Mouse (Mus musculus) urinary bladder, postnatal 25 days (tissue): ENCODE measurements at regions not wholly inside any gene's neighbourhood (a gene's known extent, or its start where the extent isn't known, plus 50 kb on each side); places are given as distances from the start of the nearest gene placed in this dataset.

Experiments used
- DNase-seq: peaks from one replicate; pipeline ENCODE4 v3.0.0; 2022; ENCODE audit warnings: low spot score

DNA sequence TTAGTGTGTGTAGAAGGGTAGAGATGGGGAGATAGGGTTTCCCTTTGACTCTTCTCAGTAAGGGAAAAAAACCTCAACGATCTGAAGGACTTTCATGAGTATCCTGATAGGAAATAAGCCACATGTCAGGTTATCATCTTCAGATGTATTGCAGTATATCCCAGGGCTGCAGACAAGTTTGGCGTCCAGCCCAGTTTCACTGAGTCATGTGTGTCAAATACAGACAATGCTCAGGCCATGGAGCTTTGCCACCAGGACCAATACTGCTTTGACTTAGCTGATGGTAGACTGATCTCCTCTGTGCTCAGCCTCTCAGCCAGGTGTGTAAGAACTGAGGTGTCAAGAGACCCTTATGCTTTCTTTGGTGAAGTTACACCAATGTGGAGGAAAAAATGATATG lies 62.9 kb downstream of the Cst10 start:
- no peak for DNase-seq

DNA sequence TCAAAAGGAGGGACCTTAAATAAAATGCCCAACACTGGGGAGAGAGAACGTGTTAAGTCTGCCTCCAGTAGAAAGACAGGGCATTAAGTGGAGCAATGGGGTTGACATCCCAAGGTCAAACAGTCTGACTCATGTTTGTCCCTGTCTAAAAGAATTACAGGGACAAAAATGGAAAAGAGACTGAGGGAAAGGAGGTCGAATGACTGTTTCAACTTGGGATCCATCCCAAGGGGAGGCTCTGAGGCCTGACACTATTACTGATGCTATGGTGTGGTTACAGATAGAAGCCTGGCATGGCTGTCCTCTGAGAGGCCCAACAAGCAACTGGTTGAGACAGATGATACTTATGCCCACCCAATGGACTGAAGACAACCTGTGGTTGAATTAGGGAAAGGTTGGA lies 67.6 kb downstream of the Cst10 start:
- DNase-seq, result no peak

DNA sequence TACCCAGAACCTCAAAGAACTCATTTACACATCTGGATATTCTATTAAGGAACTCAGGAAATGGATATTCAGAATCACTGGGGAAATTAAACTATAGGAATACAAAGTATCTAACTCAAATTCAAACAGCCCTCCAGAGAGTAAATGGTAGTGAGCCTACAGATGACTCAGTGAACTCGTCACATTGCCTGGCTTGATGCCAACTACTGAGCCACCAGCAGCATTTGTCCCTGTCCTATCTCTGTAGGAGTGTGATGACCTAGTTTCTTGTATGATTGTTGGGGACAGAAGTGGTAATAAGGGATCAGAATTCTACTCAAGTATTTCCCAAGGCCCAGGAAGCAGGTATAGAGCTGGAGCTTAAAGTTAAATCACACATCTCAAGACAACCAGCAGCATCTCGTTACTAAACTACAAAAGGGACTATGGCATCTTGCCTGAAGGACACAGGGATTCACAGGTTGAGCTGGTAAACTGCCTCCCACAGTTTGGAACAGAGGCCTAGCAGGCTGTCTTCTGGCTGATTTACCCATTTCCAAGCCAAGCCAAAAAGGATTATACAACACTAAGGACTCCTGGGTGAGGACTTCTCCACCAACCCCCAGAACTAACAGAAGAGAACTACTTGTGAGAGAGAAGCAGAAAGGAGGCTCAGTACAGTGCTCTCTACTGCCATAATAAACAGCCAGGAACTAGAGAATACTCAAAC lies 88.6 kb downstream of the Cst10 start:
- no peak for DNase-seq

DNA sequence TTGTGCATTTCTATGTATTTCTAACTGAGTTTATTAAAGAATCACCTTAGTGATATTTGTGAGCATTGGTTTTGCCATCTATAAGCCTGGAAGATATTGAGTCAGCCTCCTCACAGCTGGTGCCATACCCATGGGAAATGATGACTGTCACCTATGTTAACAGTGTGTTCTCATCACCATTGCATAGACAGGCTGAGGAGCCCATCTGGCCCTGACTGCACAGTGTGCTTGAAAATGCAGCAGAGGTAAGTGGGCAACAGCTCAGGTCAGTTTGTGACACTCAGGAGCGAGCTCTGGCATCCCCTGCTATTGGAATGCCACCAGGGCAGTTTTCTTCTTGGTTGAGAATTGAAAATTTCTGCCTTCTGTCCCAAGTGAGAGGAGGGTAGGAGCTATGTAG lies 108.0 kb downstream of the Cst10 start:
- no peak for DNase-seq

GRCm38 (mm10) chr2:149524424-149524823 lies 119.6 kb downstream of the Cst10 start:
- no peak for DNase-seq

DNA sequence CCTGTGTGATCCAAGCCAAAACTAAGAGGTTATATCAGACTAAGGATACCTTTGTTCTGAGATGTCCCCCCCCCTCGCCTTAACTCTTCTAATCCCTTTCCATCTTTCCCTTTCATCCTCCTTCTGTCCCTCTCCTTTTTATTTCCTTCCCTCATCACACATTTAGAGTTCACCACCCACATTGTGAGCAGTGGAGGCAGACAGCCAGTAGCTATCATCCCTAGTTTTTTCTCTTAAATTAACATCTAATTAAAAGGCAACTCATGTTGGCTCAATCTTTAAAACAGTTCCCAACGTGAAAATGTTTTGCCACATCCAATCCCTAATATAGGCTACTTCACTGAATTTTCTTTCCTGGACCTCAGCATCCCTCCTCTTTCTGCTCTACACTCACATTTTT lies 138.0 kb downstream of the Cst10 start:
- no peak for DNase-seq

- no peak for DNase-seq
Observed at GRCm38 (mm10) chr2:149545708-149546107, 140.9 kb downstream of the Cst10 start.

GRCm38 (mm10) chr2:149546639-149547200 lies 141.9 kb downstream of the Cst10 start:
- DNase-seq, result no peak

GRCm38 (mm10) chr2:149555209-149555608 lies 150.4 kb downstream of the Cst10 start:
- no peak for DNase-seq

GRCm38 (mm10) chr2:149573773-149574172 lies 168.9 kb downstream of the Cst10 start:
- DNase-seq, result no peak

DNA sequence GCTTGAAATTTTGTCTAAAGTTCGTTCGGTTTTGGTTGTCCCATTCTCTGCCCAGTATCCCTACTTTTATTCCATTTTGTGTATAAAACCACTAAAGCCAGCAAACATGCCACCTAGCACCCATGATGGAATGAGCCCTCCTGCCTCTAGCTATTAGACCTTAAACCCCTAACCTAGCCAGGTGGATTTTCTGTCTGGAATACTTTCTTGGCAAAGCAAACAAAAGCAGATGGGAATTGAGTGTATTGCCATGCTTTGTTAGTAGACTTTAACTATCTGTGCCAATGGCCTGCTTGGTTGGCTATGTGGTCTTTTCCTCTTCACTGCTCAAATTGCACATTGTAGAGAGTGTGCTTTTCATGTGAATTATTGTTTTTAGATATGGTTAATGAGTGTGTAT lies 197.7 kb downstream of the Cst10 start:
- DNase-seq, result no peak

- DNase-seq, result no peak
Observed at GRCm38 (mm10) chr2:149613381-149613780, 208.5 kb downstream of the Cst10 start.

DNA sequence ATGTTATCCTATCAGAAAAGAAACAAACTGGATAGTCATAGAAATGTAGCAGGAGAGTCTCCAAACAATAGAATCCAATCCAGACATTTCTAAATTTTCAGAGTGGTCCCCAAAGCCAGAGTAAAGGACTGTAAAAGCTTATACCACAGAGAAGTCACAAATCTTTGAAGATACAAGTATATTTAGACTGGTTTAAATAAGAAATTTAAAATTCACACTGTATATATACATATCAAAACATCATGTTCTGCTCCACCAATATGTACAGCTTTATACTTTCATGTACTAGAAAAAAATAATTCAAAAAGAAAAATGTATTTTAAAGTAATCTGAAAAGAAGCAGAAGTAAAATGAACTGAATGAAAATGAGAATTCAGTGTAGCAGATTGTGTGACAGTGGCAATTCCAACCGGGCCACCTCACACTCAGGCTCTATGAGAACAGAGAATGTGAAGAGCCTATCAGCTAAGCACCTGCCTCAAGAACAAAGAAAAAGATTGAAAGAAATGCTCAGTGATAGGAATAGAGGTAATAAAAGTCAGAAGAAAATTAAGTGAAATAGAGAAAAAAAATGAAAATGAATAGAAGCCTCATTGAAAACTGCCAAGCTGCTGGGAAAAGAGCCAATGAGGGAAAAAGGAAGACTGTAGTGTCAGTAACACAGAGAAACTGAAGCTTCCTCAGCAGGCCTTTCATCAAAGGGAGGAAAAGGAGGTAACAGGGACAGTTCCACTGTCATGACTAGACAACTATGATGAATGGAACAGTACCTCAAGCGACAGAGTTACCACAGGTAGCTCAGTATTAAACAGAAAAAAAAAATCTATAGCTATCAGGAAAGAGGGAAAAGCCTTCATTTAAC lies 209.5 kb downstream of the Cst10 start:
- no peak for DNase-seq

DNA sequence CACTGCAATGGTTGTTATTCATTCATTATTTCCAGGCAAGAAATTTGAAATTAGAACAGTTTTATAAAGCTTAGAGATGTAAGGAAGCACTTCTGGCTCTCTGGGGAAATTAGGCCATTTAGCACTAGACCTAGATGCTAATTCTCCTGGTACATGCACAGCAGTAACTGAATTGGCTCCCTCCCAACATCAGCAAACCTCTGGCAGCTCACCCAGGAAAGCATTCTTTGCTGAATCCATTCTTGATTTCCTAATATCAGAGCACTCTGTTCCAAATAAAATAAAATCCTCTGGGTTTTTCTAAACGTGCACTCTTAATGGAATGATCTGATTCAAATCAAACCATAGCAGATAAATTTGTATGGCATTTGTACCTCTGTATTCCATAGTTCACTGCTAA lies 203.4 kb upstream of the Syndig1 start:
- peak; percentile 3 for DNase-seq

DNA sequence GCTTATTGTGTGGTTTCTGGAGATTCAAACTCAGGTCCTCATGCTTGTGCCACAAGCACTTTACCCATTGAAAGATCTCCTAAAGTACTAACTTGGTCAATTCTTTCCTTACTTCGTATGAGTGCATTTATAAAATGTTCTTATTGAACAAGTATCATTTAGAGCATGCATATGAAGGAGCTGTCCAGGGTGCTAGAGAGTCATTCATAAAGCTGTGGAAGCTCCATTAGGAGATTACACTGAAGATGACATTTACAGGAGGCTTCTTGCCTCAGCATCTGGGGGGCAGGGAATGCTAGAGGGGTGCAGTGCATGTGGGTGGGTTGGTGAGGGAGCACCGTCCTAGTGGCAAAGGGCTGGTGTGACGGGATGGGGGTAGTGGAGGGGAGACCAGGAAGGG lies 187.8 kb upstream of the Syndig1 start:
- no peak for DNase-seq

DNA sequence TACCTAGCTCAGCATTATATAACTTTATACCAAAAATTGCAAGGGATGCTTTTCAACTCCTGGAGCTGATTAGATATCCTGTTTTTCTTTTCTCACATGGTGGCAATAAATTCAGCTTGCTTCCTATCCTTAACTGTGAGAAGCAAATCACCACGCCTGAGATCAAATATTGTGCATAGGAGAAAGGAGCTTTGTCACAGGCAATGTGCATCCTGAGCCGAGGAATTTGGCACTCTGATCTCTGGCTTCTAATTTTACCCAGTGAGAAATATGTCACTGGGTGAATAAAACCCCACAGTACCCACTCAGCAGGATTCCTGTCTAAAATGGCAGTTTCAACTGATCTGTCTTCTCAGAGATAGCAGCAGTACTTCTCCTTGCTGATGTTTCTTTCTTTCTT lies 177.2 kb upstream of the Syndig1 start:
- DNase-seq, result no peak

- DNase-seq, result no peak
Observed at GRCm38 (mm10) chr2:149661086-149661485, 167.9 kb upstream of the Syndig1 start.

DNA sequence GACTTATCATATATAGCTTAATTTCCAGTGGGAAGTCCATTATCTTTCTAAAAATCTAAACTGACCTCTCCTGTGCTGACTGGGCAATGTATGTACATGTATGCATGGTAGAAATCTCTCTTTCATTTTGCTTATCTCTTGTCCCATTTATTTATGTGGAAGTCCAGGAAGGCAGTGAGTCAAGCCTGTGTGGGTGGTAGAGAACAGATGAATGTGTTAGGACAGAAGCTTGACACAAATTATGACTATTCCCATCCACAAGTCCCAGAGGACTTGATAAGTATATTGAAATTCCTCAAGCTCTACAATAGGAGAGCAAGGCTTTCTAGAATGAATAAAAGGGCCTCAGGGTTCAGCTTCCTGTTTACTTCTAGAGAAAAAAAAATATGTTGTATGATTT lies 164.6 kb upstream of the Syndig1 start:
- DNase-seq, result no peak

DNA sequence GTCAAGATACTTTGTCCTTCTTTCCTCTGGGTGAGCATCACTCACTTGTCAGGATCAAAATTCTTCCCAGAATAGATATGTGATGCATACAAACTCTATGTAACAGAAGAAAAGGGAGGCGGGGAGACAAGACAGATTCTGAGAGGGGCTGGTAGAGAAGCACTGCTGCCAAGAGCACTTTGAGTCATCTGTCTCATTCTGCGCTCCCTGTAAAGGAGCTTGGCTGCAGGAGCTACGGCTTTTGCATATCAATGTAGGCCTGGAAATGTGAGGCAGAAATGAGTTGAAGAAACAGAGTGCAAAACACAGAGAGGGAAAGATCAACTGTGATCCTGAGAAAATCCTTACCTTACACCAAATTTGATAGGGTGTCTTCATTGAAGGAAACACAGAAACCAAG lies 162.6 kb upstream of the Syndig1 start:
- no peak for DNase-seq

- no peak for DNase-seq
Observed at GRCm38 (mm10) chr2:149671870-149672269, 157.1 kb upstream of the Syndig1 start.

- DNase-seq, result no peak
Observed at GRCm38 (mm10) chr2:149679822-149680459, 149.1 kb upstream of the Syndig1 start.

DNA sequence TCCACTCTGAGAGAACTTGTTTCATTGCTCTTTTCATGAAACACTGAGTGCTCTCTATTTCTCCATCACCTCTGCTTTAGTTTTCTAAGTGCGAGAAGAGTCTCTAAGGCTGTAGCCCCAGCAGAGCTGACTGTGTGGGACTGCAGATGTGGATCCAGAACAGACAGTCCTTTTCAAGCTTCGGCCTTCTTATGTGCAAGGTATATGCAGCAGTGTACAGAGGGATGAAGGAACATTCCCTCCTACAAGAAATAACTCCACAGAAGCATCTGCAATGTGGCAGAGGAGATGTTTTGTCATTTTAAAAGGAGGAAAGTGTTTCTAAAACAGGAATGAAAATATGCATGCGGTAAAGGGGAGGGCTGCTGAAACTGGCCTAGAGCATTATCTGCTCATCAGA lies 106.7 kb upstream of the Syndig1 start:
- DNase-seq, result no peak

DNA sequence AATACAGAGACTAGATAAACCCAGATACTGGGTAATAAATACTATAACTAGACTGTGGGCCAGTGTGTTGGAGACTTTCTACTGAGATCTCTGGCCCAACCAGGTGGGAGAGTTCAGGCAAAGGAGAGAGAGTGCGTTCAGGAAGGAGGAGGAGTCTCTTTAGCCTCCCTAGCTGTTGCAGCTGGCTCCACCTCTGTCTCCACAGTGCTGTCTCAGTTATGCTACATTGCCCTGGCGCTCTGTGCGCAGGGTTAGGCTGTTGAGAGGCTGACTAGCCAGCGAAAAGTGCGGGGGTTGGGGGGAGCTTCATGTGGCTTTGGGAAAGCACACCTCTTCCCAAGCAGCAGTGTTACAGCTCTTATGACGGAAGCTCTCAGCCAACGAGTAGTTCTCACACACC lies 104.7 kb upstream of the Syndig1 start:
- no peak for DNase-seq
